Mouse (Mus musculus): ENCODE results near the gene Kdm6b.

Kdm6b gene

DNA sequence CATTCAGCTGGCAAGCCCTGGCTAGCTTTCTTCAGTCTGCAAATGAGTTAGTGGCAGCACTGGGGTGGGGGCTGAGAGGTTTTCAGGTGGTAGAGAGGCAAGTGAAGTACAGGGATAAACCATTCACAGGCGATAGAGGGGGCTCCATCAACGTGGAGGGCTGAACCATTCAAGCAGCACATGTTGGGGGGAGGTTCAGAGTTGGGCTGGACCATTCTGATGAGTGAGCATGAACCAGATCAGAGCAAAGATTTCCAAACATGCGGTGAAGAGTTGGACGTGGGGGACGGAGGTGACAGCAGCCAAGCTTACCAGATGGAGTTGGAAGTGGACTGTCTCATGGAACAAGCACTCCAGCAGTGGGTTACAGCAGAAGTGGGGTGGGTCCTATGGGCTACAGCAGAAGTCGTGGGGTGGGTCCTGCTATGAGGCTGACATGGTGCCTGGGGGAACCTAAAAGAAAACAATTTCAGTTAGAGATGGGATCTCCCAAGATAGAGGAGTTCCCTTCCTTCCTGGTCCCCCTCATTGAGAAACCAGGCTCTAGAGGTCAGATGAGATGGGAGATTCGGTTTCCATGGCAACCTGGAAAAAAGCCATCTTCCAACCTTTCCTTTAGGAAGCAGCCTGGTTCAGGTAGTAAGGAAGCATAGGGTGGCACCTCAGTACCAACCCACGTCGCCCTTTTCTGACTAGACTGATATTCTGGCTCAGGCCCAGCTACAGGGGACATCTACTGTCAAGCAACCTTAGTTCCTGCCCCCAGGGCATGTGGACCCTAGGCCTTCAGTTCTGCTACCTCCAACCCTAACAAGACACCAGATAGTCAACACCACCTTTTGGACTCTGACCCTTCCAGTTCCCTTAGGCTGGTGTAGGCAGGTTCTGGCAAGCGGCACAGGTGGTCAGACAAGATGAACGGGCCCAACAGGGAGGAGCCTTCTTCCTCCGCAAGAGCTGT, at the start of gene Kdm6b:
TSS of gene Kdm6b (minus strand) at position 455 of the 961 bp plus-strand sequence.
- DNase-seq (ENCODE audit: low spot score in 2 of 2) = no peak

DNA sequence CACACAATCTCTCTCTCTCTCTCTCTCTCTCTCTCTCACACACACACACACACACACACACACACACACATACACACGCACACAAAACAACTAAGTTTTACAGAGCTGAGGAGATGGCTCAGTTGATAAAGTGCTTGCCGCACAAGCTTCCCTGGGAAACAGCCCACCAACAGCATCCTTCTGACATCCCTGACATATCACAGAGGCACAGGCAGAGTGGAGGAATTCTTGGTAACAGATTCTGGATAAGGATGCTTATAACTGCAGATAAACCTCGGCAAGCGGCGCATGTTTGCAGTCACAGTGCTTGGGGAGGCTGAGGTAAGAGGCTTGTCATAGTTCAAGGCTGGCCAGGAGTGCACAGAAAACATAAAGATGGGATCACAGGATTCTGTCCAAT, 48.1 kb upstream of the Kdm6b start:
- no peak for DNase-seq (ENCODE audit: low spot score in 2 of 2)

DNA sequence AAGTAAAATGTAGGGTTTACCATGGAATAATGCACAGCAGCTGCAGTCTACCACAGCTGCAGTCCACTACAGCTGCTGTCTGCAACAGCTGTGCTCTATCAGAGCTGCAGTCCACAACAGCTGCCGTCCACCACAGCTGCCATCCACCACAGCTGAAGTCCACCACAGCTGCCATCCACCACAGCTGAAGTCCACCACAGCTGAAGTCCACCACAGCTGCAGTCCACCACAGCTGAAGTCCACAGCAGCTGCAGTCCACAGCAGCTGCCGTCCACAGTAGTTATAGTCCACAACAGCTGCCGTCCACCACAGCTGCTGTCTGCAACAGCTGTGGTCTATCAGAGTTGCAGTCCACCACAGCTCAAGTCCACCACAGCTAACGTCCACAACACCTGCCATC, 46.4 kb upstream of the Kdm6b start:
- no peak for DNase-seq (ENCODE audit: low spot score in 2 of 2)

DNA sequence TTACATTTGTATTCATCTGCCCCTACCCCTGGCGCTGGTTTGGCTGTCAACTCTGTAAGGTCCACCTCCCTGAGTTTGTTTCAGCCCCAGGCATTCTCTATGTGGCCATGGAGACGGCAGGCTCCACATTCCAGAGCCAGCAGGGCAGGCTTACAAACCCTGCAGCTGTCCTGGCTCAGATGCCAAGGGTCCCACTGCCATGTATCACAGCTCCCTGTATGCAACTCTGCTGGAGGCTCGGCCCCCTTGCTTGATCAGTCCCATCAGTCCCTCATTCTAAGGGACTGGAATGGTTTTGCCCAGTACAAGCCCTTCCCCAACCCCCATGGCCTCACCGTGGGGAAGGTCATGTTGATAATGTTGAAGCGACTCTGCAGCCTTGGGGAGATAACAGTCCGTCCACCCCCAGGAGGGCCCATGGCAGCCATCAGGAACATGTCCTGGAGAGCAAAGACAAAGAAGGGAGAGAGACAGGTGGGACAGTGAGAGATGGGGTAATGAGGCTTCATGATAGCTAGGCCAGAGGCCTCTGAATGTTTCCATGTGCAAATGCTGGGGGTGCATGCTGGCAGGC, 43.6 kb upstream of the Kdm6b start:
- no peak for DNase-seq (ENCODE audit: low spot score in 2 of 2)

DNA sequence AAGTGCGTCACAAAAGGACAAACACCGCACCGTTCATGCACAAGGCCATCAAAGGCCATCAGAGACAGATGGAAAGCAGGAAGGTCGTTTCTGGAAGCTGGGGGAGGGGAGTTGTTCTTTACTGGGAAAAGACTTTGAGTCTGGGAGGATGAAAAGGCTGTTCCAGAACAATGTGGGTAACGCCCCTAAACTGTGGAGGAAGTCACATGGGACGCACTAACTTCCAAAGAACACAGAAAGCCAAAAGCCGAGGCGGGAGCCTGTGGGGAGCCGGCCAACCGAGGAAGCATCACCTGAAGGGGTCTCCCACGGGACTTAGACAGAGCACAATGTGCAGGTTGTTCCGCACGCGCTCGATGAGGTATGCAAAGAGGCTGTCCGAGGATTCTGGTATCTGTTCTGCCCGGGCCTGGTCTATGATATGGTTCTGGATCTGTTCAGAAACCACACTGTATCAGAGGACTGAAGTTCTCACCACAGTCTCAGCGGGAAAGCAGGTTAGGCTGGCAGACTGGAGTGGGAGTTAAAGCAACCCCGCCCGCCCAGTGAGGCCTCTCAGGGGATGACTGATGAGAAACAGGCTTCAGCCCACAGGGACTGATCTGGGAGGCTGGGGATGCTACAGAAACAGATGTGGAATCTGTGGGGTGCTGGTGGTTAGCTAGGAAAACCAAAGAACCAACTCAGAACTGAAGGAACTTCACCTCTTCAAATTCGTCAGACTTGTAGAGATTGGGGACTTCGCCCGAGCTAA, 38.8 kb upstream of the Kdm6b start:
- DNase-seq (ENCODE audit: low spot score in 2 of 2) = no peak

DNA sequence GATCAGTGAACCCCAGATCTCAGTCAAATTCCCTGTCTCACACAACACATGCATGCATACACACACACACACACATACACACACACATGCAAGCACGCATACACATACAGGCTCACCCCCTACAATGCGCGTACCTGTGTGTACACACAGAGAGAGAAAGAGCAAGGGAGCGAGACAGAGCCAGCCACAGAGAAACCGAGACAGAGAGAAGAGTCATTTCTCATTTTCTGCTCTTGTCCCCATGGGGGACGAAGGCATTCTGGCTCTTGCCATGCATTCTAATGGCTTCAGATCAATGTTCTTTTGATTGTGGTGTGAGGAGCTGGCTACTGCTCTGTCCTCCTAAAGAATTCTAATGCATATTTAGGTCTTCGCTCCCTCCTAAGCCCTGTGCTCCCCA, 33.8 kb upstream of the Kdm6b start:
- DNase-seq (ENCODE audit: low spot score in 2 of 2) = no peak

DNA sequence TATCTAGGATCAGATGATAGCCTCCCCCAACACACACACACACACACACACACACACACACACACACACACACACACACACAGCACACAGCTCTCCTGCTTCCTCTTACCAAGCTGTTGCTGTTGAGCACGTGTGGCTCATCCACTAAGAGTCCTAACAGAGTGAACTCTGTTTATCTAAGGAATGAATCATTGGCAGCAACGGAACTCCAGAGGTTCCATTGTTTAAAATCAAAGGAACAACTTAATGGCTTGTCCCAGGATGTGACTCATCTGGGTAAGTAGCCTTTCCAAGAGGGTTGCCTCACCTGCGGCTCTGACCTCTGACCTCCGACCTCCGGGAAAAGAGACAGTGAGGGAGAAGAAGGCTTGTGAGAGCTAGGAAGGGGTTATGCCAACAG, 29.9 kb upstream of the Kdm6b start:
- DNase-seq (ENCODE audit: low spot score in 2 of 2) = no peak

DNA sequence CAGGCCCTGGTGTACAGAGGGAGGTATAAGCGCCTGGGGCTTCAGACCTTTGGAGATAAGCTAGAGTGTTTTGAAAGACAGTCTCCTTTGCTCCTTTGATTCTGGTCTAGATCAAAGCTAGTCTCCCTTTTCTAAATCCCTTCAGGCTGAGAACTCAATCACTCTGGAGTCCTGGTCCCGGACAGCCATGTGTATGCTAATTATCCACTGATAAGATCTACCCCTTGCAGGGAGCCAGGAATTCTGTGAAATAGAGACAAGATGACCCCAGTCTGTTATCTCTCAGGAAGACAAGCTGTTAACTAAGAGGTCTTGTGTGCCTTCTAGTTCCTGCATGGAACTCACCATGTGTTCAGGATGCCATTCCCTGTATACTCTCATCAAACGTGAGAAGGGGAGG, 23.8 kb upstream of the Kdm6b start:
- no peak for DNase-seq (ENCODE audit: low spot score in 2 of 2)

DNA sequence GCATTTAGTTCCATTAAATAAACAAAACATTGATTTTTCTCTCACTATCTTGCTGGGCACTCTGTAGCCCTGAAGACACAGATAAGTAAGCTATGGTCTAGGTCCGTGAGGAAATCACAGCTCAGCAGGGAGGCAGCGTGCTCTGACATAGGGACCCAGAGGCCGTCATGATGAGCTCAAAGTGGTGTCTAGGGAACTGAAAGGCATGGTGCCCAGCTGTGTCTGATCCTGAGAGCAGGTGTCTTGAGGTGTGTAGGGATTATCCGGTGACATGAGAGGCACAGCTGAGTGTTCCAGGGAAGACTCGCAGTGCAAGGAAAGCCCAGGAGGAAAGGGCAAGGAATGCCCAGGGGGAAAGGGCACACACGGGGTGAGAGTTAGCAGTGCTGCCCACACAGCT, 19.7 kb upstream of the Kdm6b start:
- DNase-seq (ENCODE audit: low spot score in 2 of 2) = no peak

DNA sequence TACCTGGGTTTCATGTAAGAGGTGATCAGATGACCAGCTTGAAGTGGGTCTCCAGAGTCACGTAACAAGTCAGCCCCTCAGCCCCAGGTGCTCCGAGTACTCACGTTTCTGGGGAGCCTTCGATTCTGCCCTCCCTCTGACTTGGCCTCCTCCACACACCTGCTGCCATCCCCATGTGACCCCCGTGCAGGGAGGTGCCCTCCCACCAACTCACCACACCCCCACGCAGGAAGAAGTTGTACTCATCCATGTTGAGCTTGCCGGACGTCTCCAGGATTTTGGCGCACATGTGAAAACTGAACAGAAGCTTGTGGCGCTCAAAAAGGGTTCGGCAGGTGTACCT, 19.1 kb upstream of the Kdm6b start:
- no peak for DNase-seq (ENCODE audit: low spot score in 2 of 2)

DNA sequence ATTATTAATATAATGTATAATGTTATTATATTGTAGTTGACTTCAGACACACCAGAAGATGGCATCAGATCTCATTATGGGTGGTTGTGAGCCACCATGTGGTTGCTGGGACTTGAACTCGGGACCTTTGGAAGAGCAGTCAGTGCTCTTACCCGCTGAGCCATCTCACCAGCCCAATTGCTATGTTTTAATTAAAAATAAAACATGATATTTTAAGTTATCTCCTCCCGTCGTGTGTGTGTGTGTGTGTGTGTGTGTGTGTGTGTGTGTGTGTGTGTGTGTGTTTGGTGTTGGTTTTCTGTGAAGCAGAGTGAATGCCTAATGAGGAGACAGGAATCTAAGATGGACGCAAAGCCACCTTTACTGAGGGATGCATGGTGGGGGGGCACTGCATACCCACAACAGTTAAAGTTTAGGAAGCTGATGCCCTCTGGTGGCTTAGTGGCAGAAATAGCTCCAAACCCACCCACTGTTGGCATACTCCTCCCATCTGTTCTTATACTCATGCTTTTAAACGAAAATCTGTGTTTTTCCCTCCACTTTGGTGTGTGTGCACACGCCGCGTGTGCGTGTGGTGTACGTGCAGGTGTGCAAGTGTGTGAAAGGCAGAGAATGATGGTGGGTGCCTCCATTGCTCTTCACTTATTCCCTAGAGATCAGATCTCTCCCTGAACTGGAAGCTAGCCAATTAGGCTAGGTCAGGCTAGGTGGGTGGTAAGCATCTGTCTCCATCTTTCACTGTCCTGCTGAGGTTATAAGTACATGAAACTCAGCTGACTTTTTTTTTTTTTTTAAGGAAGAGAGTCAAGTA, 18.6 kb upstream of the Kdm6b start:
- DNase-seq (ENCODE audit: low spot score in 2 of 2) = peak; percentile 59 to 60

DNA sequence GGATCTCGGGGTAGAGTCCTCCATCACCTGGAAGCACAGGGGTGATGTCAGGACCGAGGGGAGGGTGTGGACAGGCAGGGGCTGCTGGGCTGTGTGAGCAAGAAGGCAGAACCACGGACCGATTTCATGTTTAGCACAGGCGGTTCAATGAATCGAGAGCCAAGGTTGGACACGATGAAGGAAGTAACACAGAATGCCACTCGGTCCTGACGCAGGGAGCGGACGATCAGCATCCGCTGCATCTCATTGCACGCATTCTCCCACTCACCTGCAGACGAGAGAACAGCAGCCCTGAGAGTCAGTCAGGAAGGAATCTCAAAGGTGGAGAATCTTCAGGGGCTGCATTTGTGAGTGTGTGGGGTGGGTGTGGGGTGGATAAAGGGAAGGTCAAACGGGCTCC, 17.2 kb upstream of the Kdm6b start:
- no peak for DNase-seq (ENCODE audit: low spot score in 2 of 2)

DNA sequence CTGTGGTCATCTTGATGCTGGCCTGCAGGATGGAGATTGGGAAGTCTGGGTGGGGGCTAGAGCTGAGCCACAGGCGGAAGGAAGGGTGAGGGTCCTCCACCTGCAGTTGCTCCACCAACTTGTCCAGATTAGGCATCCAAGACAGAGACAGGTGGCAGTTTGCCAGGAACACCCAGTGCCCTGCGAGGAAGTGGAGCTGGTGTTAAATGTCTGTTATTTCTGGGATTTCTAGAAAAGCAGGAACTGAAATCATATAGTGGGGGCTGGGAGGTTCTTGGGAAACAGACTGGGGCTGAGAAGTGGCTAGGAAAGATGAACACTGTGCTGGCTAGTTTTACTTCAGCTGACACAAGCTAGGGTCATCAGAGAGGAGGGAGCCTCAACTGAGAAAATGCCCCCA, 15.8 kb upstream of the Kdm6b start:
- DNase-seq (ENCODE audit: low spot score in 2 of 2) = no peak

DNA sequence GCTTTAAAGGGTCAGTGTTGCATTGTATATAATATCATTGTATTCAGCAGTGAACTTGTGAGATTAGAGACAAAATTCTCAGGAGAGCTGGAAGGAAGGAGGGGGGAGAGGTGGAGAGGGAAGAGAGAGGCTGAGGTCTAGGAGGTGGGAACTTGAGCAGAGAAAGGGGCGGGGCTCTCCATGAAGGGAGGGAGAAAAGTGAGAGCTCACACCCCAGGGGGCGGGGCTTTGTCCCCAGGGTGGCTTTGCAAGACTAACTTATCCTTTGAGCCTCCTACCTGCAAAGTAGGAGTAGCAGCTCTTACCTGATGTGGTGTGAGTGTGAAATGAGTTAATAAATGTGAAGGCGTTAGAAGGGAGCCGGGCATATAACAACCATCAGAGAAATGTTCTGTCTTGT, 15.3 kb upstream of the Kdm6b start:
- no peak for DNase-seq (ENCODE audit: low spot score in 2 of 2)

DNA sequence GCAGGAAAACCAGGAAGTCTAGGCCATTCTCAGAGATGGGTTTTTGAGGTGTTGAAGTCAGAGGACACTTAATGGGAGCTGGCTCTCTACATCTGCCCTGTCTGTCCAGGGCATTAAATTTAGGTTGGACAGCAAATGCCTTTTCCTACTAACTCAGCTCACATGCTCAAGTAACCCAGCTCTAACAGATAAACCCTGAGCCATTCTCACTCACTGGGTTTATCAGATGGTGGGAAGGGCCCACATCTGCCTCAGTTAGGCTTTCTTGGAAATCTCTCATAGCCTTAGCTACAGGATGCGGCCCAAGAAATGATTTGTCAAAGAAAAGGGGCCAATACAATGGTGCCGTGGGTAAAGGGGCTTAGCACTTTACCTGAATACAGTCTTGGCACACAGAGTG, 12.8 kb upstream of the Kdm6b start:
- no peak for DNase-seq (ENCODE audit: low spot score in 2 of 2)

DNA sequence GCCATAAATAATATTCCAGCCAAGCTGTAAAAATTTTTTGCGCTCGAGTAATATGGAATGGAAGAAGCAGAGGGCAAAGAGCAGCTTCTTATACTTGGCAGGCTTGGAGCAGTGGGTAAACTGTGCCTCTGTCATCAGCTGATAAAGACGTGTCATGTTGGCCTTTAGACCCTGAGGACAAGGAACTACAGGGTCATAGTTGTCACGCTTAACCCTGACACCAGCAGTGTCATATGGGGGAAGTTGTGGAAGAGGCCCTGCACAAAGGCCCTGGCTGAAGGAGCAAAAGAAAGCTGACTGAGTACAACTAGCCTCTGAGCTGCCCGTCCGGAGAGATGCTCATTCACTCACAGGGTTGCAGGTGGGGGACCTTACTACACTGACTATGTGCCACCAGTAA, 10.4 kb upstream of the Kdm6b start:
- DNase-seq (ENCODE audit: low spot score in 2 of 2) = no peak

DNA sequence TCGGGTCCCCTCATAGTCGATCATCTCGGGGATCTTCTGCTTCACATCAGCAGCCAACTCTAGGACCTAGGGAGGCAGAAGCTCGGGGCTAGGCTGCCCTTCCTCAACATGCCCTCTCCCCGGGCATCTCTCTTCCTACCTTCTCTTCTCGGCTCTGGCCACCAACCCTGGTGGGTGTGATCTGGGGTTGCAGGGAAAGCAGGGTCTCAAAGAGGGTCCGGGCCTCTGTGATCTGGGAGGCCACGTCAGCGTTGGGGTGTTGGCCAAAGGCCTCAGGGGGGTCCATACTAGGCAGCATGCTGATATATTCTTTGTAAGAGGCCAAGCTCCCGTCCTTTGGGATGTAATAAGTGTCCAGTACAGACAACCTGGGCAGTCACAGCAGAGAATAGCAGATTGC, 9.4 kb upstream of the Kdm6b start:
- no peak for DNase-seq (ENCODE audit: low spot score in 2 of 2)

DNA sequence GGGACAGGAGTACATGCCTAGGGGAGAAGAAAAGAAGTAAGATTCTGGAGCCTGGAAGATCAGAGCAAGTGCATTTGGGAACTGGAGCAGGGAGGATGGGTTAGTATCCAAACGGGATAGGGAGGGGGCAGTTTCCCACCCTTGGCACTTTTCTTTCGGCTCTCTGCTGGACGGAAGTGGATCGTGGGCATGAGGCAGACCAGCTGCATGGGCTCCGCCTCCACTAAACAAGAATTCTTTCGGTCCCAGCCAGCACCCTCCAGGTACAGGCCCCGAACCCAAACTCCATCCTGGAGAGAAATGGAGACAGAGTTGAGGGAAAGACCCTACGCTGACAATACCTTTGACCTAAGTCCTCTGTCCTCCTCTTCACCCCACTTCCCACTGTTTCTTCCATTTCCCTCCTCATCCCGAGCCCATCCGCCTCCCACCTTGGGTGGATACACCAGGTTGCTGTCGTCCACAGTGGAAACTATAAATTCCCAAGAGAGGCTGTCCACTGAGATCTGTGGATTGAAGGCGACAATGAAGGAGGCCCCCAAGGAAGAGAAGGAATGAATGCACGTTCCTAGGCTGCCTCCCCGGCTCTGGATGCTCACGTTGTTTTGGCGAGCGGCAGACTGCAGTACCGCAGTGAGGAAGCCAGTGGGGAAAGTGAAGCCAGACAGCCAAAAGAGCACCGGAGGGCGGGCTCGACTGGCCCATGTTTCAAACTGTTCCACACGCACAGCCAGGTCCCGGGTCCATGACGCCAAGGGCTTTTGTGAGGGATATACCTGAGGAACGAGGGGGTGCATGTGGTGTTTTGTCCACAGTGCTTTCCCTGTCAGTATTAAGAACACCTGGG, 7.9 kb upstream of the Kdm6b start:
- no peak for DNase-seq (ENCODE audit: low spot score in 2 of 2)

DNA sequence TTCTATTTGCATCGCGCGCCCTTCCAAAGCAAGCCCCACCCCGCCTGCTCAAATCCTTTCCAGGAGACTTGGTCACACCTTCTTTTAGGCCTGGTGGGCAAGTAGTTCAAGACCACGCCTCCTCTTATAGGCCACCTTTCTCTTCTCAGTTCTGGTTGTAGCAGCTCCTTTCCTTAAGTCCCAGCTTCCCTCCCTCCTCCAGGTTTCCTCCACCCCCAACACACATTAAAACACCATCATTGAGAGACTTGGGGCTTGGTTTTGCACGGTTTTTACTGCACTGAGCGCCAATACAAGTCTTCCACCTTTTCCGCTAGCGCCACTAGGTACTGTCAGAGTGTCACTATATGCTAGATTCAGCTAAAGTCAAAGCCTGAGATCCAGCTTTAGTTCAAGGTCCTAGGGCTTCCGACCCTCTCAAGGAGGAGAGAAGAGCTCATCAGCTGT, 7.1 kb upstream of the Kdm6b start:
- no peak for DNase-seq (ENCODE audit: low spot score in 2 of 2)

DNA sequence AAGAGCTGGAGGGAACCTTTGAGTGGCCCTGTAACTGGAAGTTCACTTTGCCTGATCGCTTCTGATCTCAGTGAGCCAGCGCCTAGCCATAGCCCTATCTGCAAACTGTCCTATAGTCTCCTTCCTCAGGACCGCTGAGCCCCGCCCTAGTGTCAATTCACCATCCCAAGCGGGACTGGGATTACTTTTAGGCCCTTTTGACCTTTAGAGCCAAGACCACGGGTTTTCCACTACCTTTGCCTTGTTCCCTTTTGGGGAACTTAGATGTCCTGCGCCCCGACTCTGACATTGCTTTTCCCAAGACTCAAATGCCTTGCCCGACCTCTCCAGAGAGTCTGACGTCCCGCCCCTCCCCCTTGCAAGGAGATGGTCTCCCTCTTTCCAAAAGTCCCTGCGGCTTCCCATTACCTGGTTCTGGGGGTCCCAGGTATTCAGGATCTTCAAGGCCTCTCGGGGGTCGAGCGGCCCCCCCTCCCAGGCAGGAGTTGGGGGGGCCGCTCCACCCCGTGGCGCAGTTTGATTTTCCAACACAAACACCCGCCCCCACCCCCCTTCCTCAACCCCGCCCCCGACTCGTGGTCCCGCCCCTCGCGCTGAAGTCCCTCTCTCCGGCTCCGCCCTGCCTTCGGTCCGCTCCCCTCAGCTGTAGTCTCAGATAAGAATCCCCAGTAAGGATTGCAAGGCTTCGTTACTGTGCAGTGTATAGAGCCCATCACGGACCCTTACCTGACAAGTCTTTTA, 6.5 kb upstream of the Kdm6b start:
- no peak for DNase-seq (ENCODE audit: low spot score in 2 of 2)
